Mouse (Mus musculus) myocyte (in vitro differentiated cells): ENCODE measurements around the gene Gm13178. TPM values are rescaled to one million over a fixed set of nuclear protein-coding genes. Genes with fewer than 3 reads are reported as not detected.

ENCODE experiments used
- H3K27me3 ChIP-seq: one replicate; pipeline ENCODE4 v1.6.1; 2011; ENCODE audit not compliant: control insufficient read depth, insufficient read depth, insufficient read length
- H3K36me3 ChIP-seq: one replicate; pipeline ENCODE4 v1.6.1; 2011; ENCODE audit not compliant: control insufficient read depth, insufficient read depth
- H3K4me2 ChIP-seq: one replicate; pipeline ENCODE4 v1.6.1; 2011; ENCODE audit warnings: low read depth, control low read depth
- H3K4me3 ChIP-seq: one replicate; pipeline ENCODE4 v1.5.1; 2011; ENCODE audit warnings: mild to moderate bottlenecking, control low read depth, moderate library complexity
- H3K79me2 ChIP-seq: one replicate; pipeline ENCODE4 v1.6.1; 2011; ENCODE audit not compliant: control insufficient read depth, insufficient read depth
- H3ac ChIP-seq: one replicate; pipeline ENCODE4 v1.6.1; 2011; ENCODE audit not compliant: control insufficient read depth, insufficient read length
- CEBPB ChIP-seq: IDR thresholded peaks from 2 replicates; pipeline ENCODE4 v1.6.1; 2011; ENCODE audit warnings: mild to moderate bottlenecking, moderate library complexity; ENCODE audit not compliant: poor library complexity, insufficient read depth, severe bottlenecking
- E2F4 ChIP-seq: IDR thresholded peaks from one replicate; pipeline ENCODE4 v1.6.1; 2011; ENCODE audit warnings: mild to moderate bottlenecking, control low read depth, moderate library complexity; ENCODE audit not compliant: insufficient read depth
- MAX ChIP-seq: IDR thresholded peaks from one replicate; pipeline ENCODE4 v1.6.1; 2011; ENCODE audit warnings: low read depth, mild to moderate bottlenecking, control low read depth
- MYOD1 ChIP-seq, 3 experiments: IDR thresholded peaks; one replicate each; pipeline ENCODE4 v1.6.1; 2011; ENCODE audit warnings: control low read depth in 2 of 3, low read depth in 2 of 3, mild to moderate bottlenecking in 2 of 3, moderate library complexity in 1 of 3; ENCODE audit not compliant: insufficient read length in 2 of 3, control insufficient read depth in 1 of 3
- MYOG ChIP-seq, 3 experiments: IDR thresholded peaks; one replicate each; pipeline ENCODE4 v1.6.1; 2011; ENCODE audit warnings: control low read depth in 2 of 3, low read depth in 2 of 3, mild to moderate bottlenecking in 2 of 3; ENCODE audit not compliant: insufficient read length in 2 of 3, control insufficient read depth in 1 of 3, insufficient read depth in 1 of 3
- POLR2A ChIP-seq: IDR thresholded peaks from one replicate; pipeline ENCODE4 v1.6.1; 2011; ENCODE audit warnings: low read depth, mild to moderate bottlenecking, control low read depth, moderate library complexity; ENCODE audit not compliant: insufficient read length
- POLR2AphosphoS2 ChIP-seq: IDR thresholded peaks from one replicate; pipeline ENCODE4 v1.6.1; 2011; ENCODE audit warnings: low read depth, control low read depth; ENCODE audit not compliant: insufficient read length
- REST ChIP-seq: IDR thresholded peaks from one replicate; pipeline ENCODE4 v1.6.1; 2011; ENCODE audit warnings: mild to moderate bottlenecking, control low read depth, moderate library complexity; ENCODE audit not compliant: insufficient read depth, insufficient read length
- SRF ChIP-seq: IDR thresholded peaks from one replicate; pipeline ENCODE4 v1.6.1; 2011; ENCODE audit warnings: low read depth; ENCODE audit not compliant: control insufficient read depth, insufficient read length
- TCF12 ChIP-seq: IDR thresholded peaks from one replicate; pipeline ENCODE4 v1.6.1; 2011; ENCODE audit warnings: mild to moderate bottlenecking, control low read depth; ENCODE audit not compliant: poor library complexity, insufficient read depth, severe bottlenecking
- TCF3 ChIP-seq: IDR thresholded peaks from one replicate; pipeline ENCODE4 v1.6.1; 2011; ENCODE audit warnings: low read depth, control low read depth; ENCODE audit not compliant: insufficient read length
- USF1 ChIP-seq: IDR thresholded peaks from one replicate; pipeline ENCODE4 v1.6.1; 2011; ENCODE audit warnings: low read depth, mild to moderate bottlenecking, control low read depth, moderate library complexity
- polyA plus RNA-seq: library from polyadenylated mRNA; unstranded; fragments of >200 nt; fragmentation: generic; extraction: Trizol; gene quantifications from one replicate; pipeline ENCODE4 v1.2.1, GENCODE M21; 2012; ENCODE audit warnings: missing spikeins

Gm13178 gene
- polyA plus RNA-seq, 1 experiment: not detected

DNA sequence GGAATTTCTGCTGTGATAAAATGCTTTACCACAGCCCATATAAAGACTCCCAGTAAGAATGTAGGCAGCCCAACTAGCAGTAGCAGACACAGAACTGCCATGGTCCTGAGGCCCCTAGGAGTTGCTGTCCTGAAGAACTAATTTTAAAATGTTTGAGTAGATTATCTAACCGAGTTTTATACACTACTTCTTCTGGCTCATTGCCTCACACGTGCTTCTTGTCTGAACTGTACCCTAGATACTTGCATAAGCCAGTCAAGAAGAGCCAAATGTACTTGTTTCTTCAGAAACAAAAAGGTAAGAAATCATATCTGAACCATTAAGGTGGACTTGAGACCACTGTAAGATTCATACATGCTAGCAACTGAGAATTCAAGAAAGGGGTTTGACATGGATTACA lies 34.9 kb downstream of the Gm13178 start, which contains the start of gene Gm436:
Gene Gm436 (minus strand): TSS at position 101 of the 400 bp plus-strand sequence.
- Histone ChIP-seq H3K27me3 (no peaks in the 10 kb centered on the region), H3K4me3 (no peak within 1 kb of the TSS), H3ac (no peak within 1 kb of the TSS), H3K4me2 (no peak within 1 kb of the TSS), H3K79me2 (no peaks in the 10 kb centered on the region), H3K36me3 (no peaks in the 10 kb centered on the region)
- no peak for TF ChIP-seq TCF12
- no peak for TF ChIP-seq CEBPB
- no peak for TF ChIP-seq USF1
- TF ChIP-seq SRF: no peak
- TF ChIP-seq MAX: no peak
- TF ChIP-seq MYOG (IDR thresholded peaks at IDR 0.05; ENCODE audit: control insufficient read depth in 1 of 3, insufficient read depth in 1 of 3, insufficient read length in 2 of 3, low read depth in 2 of 3): no peak
- no peak for TF ChIP-seq POLR2AphosphoS2
- no peak for TF ChIP-seq MYOD1 (IDR thresholded peaks at IDR 0.05; ENCODE audit: control insufficient read depth in 1 of 3, insufficient read length in 2 of 3, low read depth in 2 of 3)
- TF ChIP-seq TCF3: no peak
- no peak for TF ChIP-seq REST
- TF ChIP-seq POLR2A: no peak
- no peak for TF ChIP-seq E2F4

Other genes with a start within 250 kb of the Gm13178 start
- not detected for gene 9430007A20Rik, start 201.6 kb downstream of the Gm13178 start, polyA plus RNA-seq
- gene Gm13124, start 156.3 kb downstream of the Gm13178 start, polyA plus RNA-seq: not detected
- gene Aadacl4, start 107.7 kb downstream of the Gm13178 start, polyA plus RNA-seq: not detected
- gene Gm436, start 35.0 kb downstream of the Gm13178 start, polyA plus RNA-seq: not detected
- gene Gm438, start 65.2 kb upstream of the Gm13178 start, polyA plus RNA-seq: not detected
- gene Dhrs3, start 171.4 kb upstream of the Gm13178 start, polyA plus RNA-seq: 5.5 TPM